Mouse (Mus musculus): ENCODE results near the gene Coro1a.
A peak's percentile ranks its signal among the peaks of the same experiment; 100 is the strongest.
"Not testable (repeated sequence)": the region's sequence is repeated elsewhere in the genome, so short reads cannot be mapped to it uniquely, and the experiment has no call there.

Coro1a gene

GRCm38 (mm10) chr7:126689021-126689420, 18.6 kb downstream of the Coro1a start:
- no peak for DNase-seq (ENCODE audit: low spot score)

- DNase-seq (ENCODE audit: low spot score) = not testable (repeated sequence)
Observed at GRCm38 (mm10) chr7:126688156-126688555, 19.4 kb downstream of the Coro1a start.

GRCm38 (mm10) chr7:126681221-126681620, 26.4 kb downstream of the Coro1a start:
- DNase-seq (ENCODE audit: low spot score) = no peak

- no peak for DNase-seq (ENCODE audit: low spot score)
Observed at GRCm38 (mm10) chr7:126679683-126680082, 27.9 kb downstream of the Coro1a start.

- DNase-seq (ENCODE audit: low spot score) = no peak
Observed at GRCm38 (mm10) chr7:126678545-126679341, 28.8 kb downstream of the Coro1a start.

GRCm38 (mm10) chr7:126676631-126677220, 30.9 kb downstream of the Coro1a start:
- DNase-seq (ENCODE audit: low spot score) = no peak

GRCm38 (mm10) chr7:126676207-126676606, 31.4 kb downstream of the Coro1a start, which contains the start of gene Sult1a1:
Gene Sult1a1, minus strand, starts transcription at chr7:126676432.
- no peak for DNase-seq (ENCODE audit: low spot score)

GRCm38 (mm10) chr7:126675104-126675503, 32.5 kb downstream of the Coro1a start:
- DNase-seq (ENCODE audit: low spot score) = no peak

- DNase-seq (ENCODE audit: low spot score) = no peak
Observed at GRCm38 (mm10) chr7:126672111-126672510, 35.5 kb downstream of the Coro1a start.

GRCm38 (mm10) chr7:126670152-126670551, 37.4 kb downstream of the Coro1a start:
- DNase-seq (ENCODE audit: low spot score) = no peak

GRCm38 (mm10) chr7:126668452-126668851, 39.1 kb downstream of the Coro1a start:
- no peak for DNase-seq (ENCODE audit: low spot score)

- no peak for DNase-seq (ENCODE audit: low spot score)
Observed at GRCm38 (mm10) chr7:126667495-126668090, 40.0 kb downstream of the Coro1a start.

- DNase-seq (ENCODE audit: low spot score) = no peak
Observed at GRCm38 (mm10) chr7:126665269-126665668, 42.3 kb downstream of the Coro1a start.

GRCm38 (mm10) chr7:126663646-126664045, 43.9 kb downstream of the Coro1a start:
- DNase-seq (ENCODE audit: low spot score) = no peak

GRCm38 (mm10) chr7:126659771-126660170, 47.8 kb downstream of the Coro1a start:
- DNase-seq (ENCODE audit: low spot score) = no peak

- DNase-seq (ENCODE audit: low spot score) = no peak
Observed at GRCm38 (mm10) chr7:126657522-126657921, 50.1 kb downstream of the Coro1a start.

- DNase-seq (ENCODE audit: low spot score) = peak; percentile 75
Observed at GRCm38 (mm10) chr7:126655695-126656094, 51.9 kb downstream of the Coro1a start.

- DNase-seq (ENCODE audit: low spot score) = no peak
Observed at GRCm38 (mm10) chr7:126653991-126654390, 53.6 kb downstream of the Coro1a start.

GRCm38 (mm10) chr7:126650852-126651251, 56.7 kb downstream of the Coro1a start:
- DNase-seq (ENCODE audit: low spot score) = no peak

Data from T-cell, adult 2 months (primary cell).